Mouse (Mus musculus): ENCODE measurements at regions not wholly inside any gene's neighbourhood (a gene's known extent, or its start where the extent isn't known, plus 50 kb on each side); places are given as distances from the start of the nearest gene placed in this dataset.

DNA sequence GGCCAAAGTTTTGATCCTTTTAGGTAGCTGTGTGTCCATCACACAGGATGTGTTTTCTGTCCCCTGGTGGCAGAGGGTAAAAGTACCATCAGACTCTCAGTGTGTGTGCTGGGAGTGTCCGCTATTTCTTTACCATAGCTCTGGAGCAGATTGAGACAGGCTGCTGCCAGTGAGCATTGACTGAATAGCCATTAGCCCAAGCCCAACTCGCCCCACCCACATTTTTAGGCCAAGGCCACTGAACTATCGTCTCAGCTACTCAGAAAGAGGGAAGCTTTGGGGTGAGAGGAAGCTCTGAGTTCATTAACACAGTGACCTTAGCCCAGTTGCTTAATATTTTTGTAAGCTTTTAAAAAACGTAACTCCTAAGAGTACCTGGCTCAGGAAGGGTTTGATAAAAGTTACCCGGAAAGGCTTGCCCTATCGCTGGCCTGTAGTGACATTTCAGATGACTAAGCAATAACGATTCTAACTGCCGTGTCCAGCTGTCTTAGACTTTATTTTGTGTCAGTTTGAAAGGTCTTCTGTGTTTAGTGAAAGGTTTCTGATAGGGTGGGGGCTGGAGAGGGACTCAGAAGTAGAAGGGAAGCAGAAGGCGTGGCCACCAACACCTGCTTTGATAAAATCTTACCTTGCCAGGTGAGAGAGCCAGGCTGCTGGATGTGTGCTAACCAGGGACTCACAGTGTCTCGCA lies 303.0 kb downstream of the Rsl24d1 start:
- no peak for TF ChIP-seq CTCF (IDR thresholded peaks at IDR 0.05; ENCODE audit: extremely low read depth, insufficient read depth, low read length)
- TF ChIP-seq POLR2A (IDR thresholded peaks at IDR 0.05; ENCODE audit: extremely low read depth, insufficient read depth, low read length): no peak

Data from cortical plate, adult 2 months (tissue).